In the genomic region with DNA sequence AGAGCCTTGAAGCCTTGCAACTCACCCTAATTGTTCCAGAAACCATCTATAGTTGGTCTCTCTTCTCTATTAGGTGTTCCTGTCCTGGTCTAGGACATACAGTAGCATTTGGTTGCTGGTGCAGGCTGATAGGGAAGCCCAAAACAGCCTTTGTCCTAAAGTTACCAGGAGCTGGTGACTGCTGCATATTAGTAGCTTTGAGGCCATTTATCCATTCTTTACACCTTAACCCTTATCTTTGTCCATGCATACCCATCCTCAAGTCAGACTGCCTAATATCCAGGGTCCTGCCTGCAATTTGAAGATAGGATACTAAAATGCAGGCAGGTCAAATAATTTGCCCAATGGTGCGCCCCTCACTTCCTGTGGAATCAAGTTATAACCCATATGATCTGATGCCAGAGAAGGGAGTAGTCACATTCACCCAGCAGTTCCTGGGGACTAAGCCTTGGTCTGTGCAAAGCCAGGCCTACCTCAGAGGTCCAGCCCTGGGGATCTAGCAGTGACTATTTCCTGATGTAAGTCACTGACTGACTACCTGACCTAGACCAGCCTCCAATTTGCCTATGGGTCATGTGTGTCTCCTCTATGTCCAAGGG, we compare ENCODE assay signal across 12 mouse cellular contexts. TPM values are rescaled to one million over a fixed set of nuclear protein-coding genes. Genes with fewer than 3 reads are reported as not detected.
DNase-seq lines count a peak whose midpoint lies in the region; ATAC-seq and TF ChIP-seq lines count a peak whose summit lies in the region.
"Had no signal": no experiment of that assay in that cellular context is flagged by ENCODE, and none has a peak within 500 bp of the region (broad histone marks: within the 10 kb centered on the region; RNA-seq: fewer than 3 reads in every experiment).

No protein-coding gene starts in this region.

- TF ChIP-seq CTCF in liver, postnatal 0 days (IDR thresholded peaks at IDR 0.05; ENCODE audit: low read depth): no peak
- TF ChIP-seq CTCF in thymus, adult 2 months (IDR thresholded peaks at IDR 0.05; ENCODE audit: borderline replicate concordance, control insufficient read depth, extremely low read depth, insufficient read depth, low read length, poor library complexity): no peak

- no peak for ATAC-seq in kidney, embryonic 15.5 days (replicated peaks; ENCODE audit: low FRiP score)
- no peak for ATAC-seq in embryonic facial prominence, embryonic 15.5 days (ENCODE audit: insufficient number of reproducible peaks, low FRiP score, low TSS enrichment, low read depth)
- ATAC-seq in liver, postnatal 0 days: no peak; the same call in 1 of the 2 replicates
- no peak for ATAC-seq in activated CD4-positive, CD25-positive, alpha-beta regulatory T cell, adult 4 months

- no peak overlapping the region for H3K4me3 ChIP-seq in kidney, embryonic 15.5 days (replicated peaks)
- no peak overlapping the region for H3K4me3 ChIP-seq in embryonic facial prominence, embryonic 10.5 days
- no peak overlapping the region for H3K4me3 ChIP-seq in embryonic facial prominence, embryonic 15.5 days (replicated peaks)
- H3K4me3 ChIP-seq in liver, postnatal 0 days (ENCODE audit: low read depth, low read length): no peak overlapping the region
- no peak overlapping the region for H3K4me3 ChIP-seq in thymus, adult 2 months (ENCODE audit: control insufficient read depth, insufficient read depth, low read length)
- H3K4me3 ChIP-seq: hindbrain, embryonic 13.5 days; limb, embryonic 12.5 days; neural tube, embryonic 13.5 days had no signal

- no peak overlapping the region for H3K4me2 ChIP-seq in kidney, embryonic 15.5 days
- H3K4me2 ChIP-seq in embryonic facial prominence, embryonic 15.5 days (replicated peaks): no peak overlapping the region
- H3K4me2 ChIP-seq in liver, postnatal 0 days (ENCODE audit: low read depth, low read length): no peak overlapping the region
- H3K4me2 ChIP-seq: hindbrain, embryonic 13.5 days; limb, embryonic 12.5 days; neural tube, embryonic 13.5 days had no signal

- TF ChIP-seq POLR2A in thymus, adult 2 months (IDR thresholded peaks at IDR 0.05; ENCODE audit: control insufficient read depth, extremely low read depth, insufficient read depth, low read length, poor library complexity): no peak

- no peak overlapping the region for H3K9ac ChIP-seq in kidney, embryonic 15.5 days
- H3K9ac ChIP-seq in embryonic facial prominence, embryonic 15.5 days: no peak overlapping the region
- H3K9ac ChIP-seq in liver, postnatal 0 days (replicated peaks): no peak overlapping the region
- H3K9ac ChIP-seq: hindbrain, embryonic 13.5 days; limb, embryonic 12.5 days; neural tube, embryonic 13.5 days had no signal

- H3K4me1 ChIP-seq in kidney, embryonic 15.5 days: 0 out of 2 replicates have a peak, but pooled peaks cover 16% of the 10 kb centered on the region
- H3K4me1 ChIP-seq in embryonic facial prominence, embryonic 10.5 days: peaks cover 40% of the 10 kb centered on the region
- peaks cover 41% of the 10 kb centered on the region for H3K4me1 ChIP-seq in embryonic facial prominence, embryonic 15.5 days
- H3K4me1 ChIP-seq in liver, postnatal 0 days (ENCODE audit: insufficient read depth): peaks cover 5% of the 10 kb centered on the region
- no peaks in the 10 kb centered on the region for H3K4me1 ChIP-seq in thymus, adult 2 months (replicated peaks; ENCODE audit: control insufficient read depth, insufficient read depth, low read length)
- H3K4me1 ChIP-seq: neural tube, embryonic 13.5 days had no signal

- H3K36me3 ChIP-seq in kidney, embryonic 15.5 days: no peaks in the 10 kb centered on the region
- no peaks in the 10 kb centered on the region for H3K36me3 ChIP-seq in embryonic facial prominence, embryonic 10.5 days (replicated peaks)
- H3K36me3 ChIP-seq in embryonic facial prominence, embryonic 15.5 days: no peaks in the 10 kb centered on the region
- H3K36me3 ChIP-seq in liver, postnatal 0 days (replicated peaks; ENCODE audit: insufficient read depth, low read length): no peaks in the 10 kb centered on the region
- no peaks in the 10 kb centered on the region for H3K36me3 ChIP-seq in thymus, adult 2 months (ENCODE audit: control insufficient read depth, insufficient read depth, low read length)
- H3K36me3 ChIP-seq: hindbrain, embryonic 13.5 days; limb, embryonic 12.5 days; neural tube, embryonic 13.5 days had no signal

- H3K9me3 ChIP-seq in kidney, embryonic 15.5 days (replicated peaks): no peaks in the 10 kb centered on the region
- no peaks in the 10 kb centered on the region for H3K9me3 ChIP-seq in embryonic facial prominence, embryonic 10.5 days
- no peaks in the 10 kb centered on the region for H3K9me3 ChIP-seq in embryonic facial prominence, embryonic 15.5 days (replicated peaks)
- H3K9me3 ChIP-seq in liver, postnatal 0 days (ENCODE audit: low read length): no peaks in the 10 kb centered on the region
- H3K9me3 ChIP-seq: hindbrain, embryonic 13.5 days; limb, embryonic 12.5 days; neural tube, embryonic 13.5 days had no signal

- peaks cover 11% of the 10 kb centered on the region for H3K27me3 ChIP-seq in kidney, embryonic 15.5 days
- peaks cover 95% of the 10 kb centered on the region for H3K27me3 ChIP-seq in embryonic facial prominence, embryonic 10.5 days (replicated peaks; ENCODE audit: low read depth, poor library complexity, severe bottlenecking)
- peaks cover 6% of the 10 kb centered on the region; the same call in 1 of the 2 replicates for H3K27me3 ChIP-seq in embryonic facial prominence, embryonic 15.5 days
- H3K27me3 ChIP-seq in liver, postnatal 0 days (ENCODE audit: insufficient read depth, low read length): no peaks in the 10 kb centered on the region
- H3K27me3 ChIP-seq in thymus, adult 2 months (ENCODE audit: control insufficient read depth, insufficient read depth, low read length): no peaks in the 10 kb centered on the region
- H3K27me3 ChIP-seq: hindbrain, embryonic 13.5 days; neural tube, embryonic 13.5 days had no signal

- DNase-seq in kidney, postnatal 36 days: no peak
- no peak for DNase-seq in embryonic facial prominence, embryonic 10.5 days (ENCODE audit: low spot score)
- DNase-seq in liver, postnatal 0 days: no peak
- no peak for DNase-seq in thymus, adult 2 months
- DNase-seq: cerebellum, postnatal 10 days; midbrain, embryonic 14.5 days had no signal

- TF ChIP-seq EP300 in liver, postnatal 0 days (IDR thresholded peaks at IDR 0.05; ENCODE audit: low read depth): no peak

- WGBS in kidney, embryonic 15.5 days: 91% methylated on average over 1 of the region's 1 CpGs
- WGBS in embryonic facial prominence, embryonic 10.5 days: 87% methylated on average over 1 of the region's 1 CpGs
- 79% methylated on average over 1 of the region's 1 CpGs for WGBS in embryonic facial prominence, embryonic 15.5 days
- WGBS in liver, postnatal 0 days (ENCODE audit: insufficient replicate concordance): 67% methylated on average over 1 of the region's 1 CpGs
- 100% methylated on average over 1 of the region's 1 CpGs for WGBS in thymus, adult 2 months

- H3K27ac ChIP-seq in kidney, embryonic 15.5 days: peak overlapping the region; percentile 85
- peak overlapping the region; percentile 77 for H3K27ac ChIP-seq in embryonic facial prominence, embryonic 10.5 days (replicated peaks)
- 0 out of 2 replicates have a peak overlapping the region, but pooled peaks have one; percentile 58 for H3K27ac ChIP-seq in embryonic facial prominence, embryonic 15.5 days (replicated peaks)
- peak overlapping the region; percentile 57 for H3K27ac ChIP-seq in liver, postnatal 0 days (ENCODE audit: low read depth)
- no peak overlapping the region for H3K27ac ChIP-seq in thymus, adult 2 months (ENCODE audit: control insufficient read depth, insufficient read depth, low read length)
- H3K27ac ChIP-seq: hindbrain, embryonic 13.5 days; neural tube, embryonic 13.5 days had no signal

RNA-seq across cellular contexts. Expression of a gene that starts 7.6 kb away (rescaled TPM):
- polyA plus RNA-seq in kidney, embryonic 15.5 days (2015; fragmentation: Nextera tagmentation; extraction: Ambion mirVana): 90.8 and 96.4 TPM in 2 replicates
- 15.7 and 19.3 TPM in 2 replicates for polyA plus RNA-seq in embryonic facial prominence, embryonic 10.5 days (2016; fragmentation: Nextera tagmentation; extraction: Ambion mirVana)
- 302 and 313 TPM in 2 replicates for polyA plus RNA-seq in embryonic facial prominence, embryonic 15.5 days (2015; fragmentation: Nextera tagmentation; extraction: Ambion mirVana)
- 17.4 and 18.3 TPM in 2 replicates for polyA plus RNA-seq in liver, postnatal 0 days (2015; fragmentation: Nextera tagmentation; extraction: Ambion mirVana)
- 83.6 and 91.6 TPM in 2 replicates for polyA plus RNA-seq in thymus, adult 2 months (2012; rRNA removed)
- polyA plus RNA-seq in activated CD4-positive, CD25-positive, alpha-beta regulatory T cell, adult 4 months (2017; shearing (Covaris generic)): not detected

RNA-seq across cellular contexts. Expression of a gene that starts 16.9 kb away (rescaled TPM):
- polyA plus RNA-seq in kidney, embryonic 15.5 days (2015; fragmentation: Nextera tagmentation; extraction: Ambion mirVana): 66.0 and 71.5 TPM in 2 replicates
- 94.0 and 99.8 TPM in 2 replicates for polyA plus RNA-seq in embryonic facial prominence, embryonic 10.5 days (2016; fragmentation: Nextera tagmentation; extraction: Ambion mirVana)
- polyA plus RNA-seq in embryonic facial prominence, embryonic 15.5 days (2015; fragmentation: Nextera tagmentation; extraction: Ambion mirVana): 56.5 and 58.7 TPM in 2 replicates
- polyA plus RNA-seq in liver, postnatal 0 days (2015; fragmentation: Nextera tagmentation; extraction: Ambion mirVana): 22.1 and 25.3 TPM in 2 replicates
- 20.8 and 21.4 TPM in 2 replicates for polyA plus RNA-seq in thymus, adult 2 months (2012; rRNA removed)
- polyA plus RNA-seq in activated CD4-positive, CD25-positive, alpha-beta regulatory T cell, adult 4 months (2017; shearing (Covaris generic)): 10 to 100 TPM; 33.0 to 34.5 TPM

RNA-seq across cellular contexts. Expression of a gene that starts 27.1 kb away (rescaled TPM):
- 0.31 and 0.36 TPM in 2 replicates for polyA plus RNA-seq in kidney, embryonic 15.5 days (2015; fragmentation: Nextera tagmentation; extraction: Ambion mirVana)
- 0.25 and 0.39 TPM in 2 replicates for polyA plus RNA-seq in embryonic facial prominence, embryonic 10.5 days (2016; fragmentation: Nextera tagmentation; extraction: Ambion mirVana)
- 0.41 and 0.43 TPM in 2 replicates for polyA plus RNA-seq in embryonic facial prominence, embryonic 15.5 days (2015; fragmentation: Nextera tagmentation; extraction: Ambion mirVana)
- not detected in 2 replicates for polyA plus RNA-seq in liver, postnatal 0 days (2015; fragmentation: Nextera tagmentation; extraction: Ambion mirVana)
- 0.05 and 0.06 TPM in 2 replicates for polyA plus RNA-seq in thymus, adult 2 months (2012; rRNA removed)
- not detected for polyA plus RNA-seq in activated CD4-positive, CD25-positive, alpha-beta regulatory T cell, adult 4 months (2017; shearing (Covaris generic))

RNA-seq across cellular contexts. Expression of a gene that starts 40.6 kb away (rescaled TPM):
- 0.26 TPM in 1 of 2 replicates, not detected in the other for polyA plus RNA-seq in kidney, embryonic 15.5 days (2015; fragmentation: Nextera tagmentation; extraction: Ambion mirVana)
- 0.15 TPM in 1 of 2 replicates, not detected in the other for polyA plus RNA-seq in embryonic facial prominence, embryonic 10.5 days (2016; fragmentation: Nextera tagmentation; extraction: Ambion mirVana)
- 12.3 and 13.0 TPM in 2 replicates for polyA plus RNA-seq in embryonic facial prominence, embryonic 15.5 days (2015; fragmentation: Nextera tagmentation; extraction: Ambion mirVana)
- polyA plus RNA-seq in liver, postnatal 0 days (2015; fragmentation: Nextera tagmentation; extraction: Ambion mirVana): not detected in 2 replicates
- polyA plus RNA-seq in thymus, adult 2 months (2012; rRNA removed): 1.7 and 2.2 TPM in 2 replicates
- not detected for polyA plus RNA-seq in activated CD4-positive, CD25-positive, alpha-beta regulatory T cell, adult 4 months (2017; shearing (Covaris generic))
- polyA plus RNA-seq: hindbrain, embryonic 13.5 days; limb, embryonic 12.5 days; midbrain, embryonic 14.5 days; neural tube, embryonic 13.5 days had no signal

Comparison
In these comparisons a context has a peak if more than half of its experiments do, and no peak if none do; other contexts are left out.
1. RNA of a gene that starts 7.6 kb away (polyA plus RNA-seq): 302 to 313 TPM in embryonic facial prominence, embryonic 15.5 days, 90.8 to 96.4 TPM in kidney, embryonic 15.5 days, 83.6 to 91.6 TPM in thymus, adult 2 months, 15.7 to 19.3 TPM in embryonic facial prominence, embryonic 10.5 days and 17.4 to 18.3 TPM in liver, postnatal 0 days; not detected in activated CD4-positive, CD25-positive, alpha-beta regulatory T cell, adult 4 months; every median in the first group is over 10 times any median in the second.